7 mouse cellular contexts compared by ENCODE assay signal in genomic region chr6:114901921-114902320, GRCm38 (mm10).
DNase-seq lines count a peak whose midpoint lies in the region; ATAC-seq and TF ChIP-seq lines count a peak whose summit lies in the region.

No protein-coding gene starts in this region.

- H3K27me3 ChIP-seq in lung, embryonic 14.5 days (ENCODE audit: insufficient read depth, low read length) = no peaks in the 10 kb centered on the region
- H3K27me3 ChIP-seq in forebrain, embryonic 15.5 days = no peaks in the 10 kb centered on the region
- H3K27me3 ChIP-seq in limb, embryonic 14.5 days (ENCODE audit: control insufficient read depth, insufficient read depth, low read length) = no peaks in the 10 kb centered on the region
- no peaks in the 10 kb centered on the region for H3K27me3 ChIP-seq in stomach, embryonic 15.5 days (replicated peaks)

- peak overlapping the region; percentile 41 for H3K4me2 ChIP-seq in lung, embryonic 14.5 days
- H3K4me2 ChIP-seq in forebrain, embryonic 15.5 days (replicated peaks) = no peak overlapping the region
- H3K4me2 ChIP-seq in limb, embryonic 14.5 days (replicated peaks; ENCODE audit: low read depth, low read length, severe bottlenecking) = peak overlapping the region; percentile 16; the same call in 1 of the 2 replicates
- H3K4me2 ChIP-seq in stomach, embryonic 15.5 days = peak overlapping the region; percentile 34

- H3K36me3 ChIP-seq in lung, embryonic 14.5 days (ENCODE audit: insufficient read depth) = peaks cover 18% of the 10 kb centered on the region; the same call in 1 of the 2 replicates
- no peaks in the 10 kb centered on the region for H3K36me3 ChIP-seq in forebrain, embryonic 15.5 days
- peaks cover 7% of the 10 kb centered on the region for H3K36me3 ChIP-seq in limb, embryonic 14.5 days (ENCODE audit: control insufficient read depth, insufficient read depth, low read length)
- H3K36me3 ChIP-seq in stomach, embryonic 15.5 days = no peaks in the 10 kb centered on the region

- peak overlapping the region; percentile 89 for H3K27ac ChIP-seq in lung, embryonic 14.5 days (ENCODE audit: low read depth)
- peak overlapping the region; percentile 38 for H3K27ac ChIP-seq in forebrain, embryonic 15.5 days (replicated peaks)
- H3K27ac ChIP-seq in limb, embryonic 14.5 days (replicated peaks; ENCODE audit: low read depth, low read length) = peak overlapping the region; percentile 55; the same call in 1 of the 2 replicates
- peak overlapping the region; percentile 78 for H3K27ac ChIP-seq in stomach, embryonic 15.5 days

- no peaks in the 10 kb centered on the region for H3K9me3 ChIP-seq in lung, embryonic 14.5 days (ENCODE audit: low read depth, low read length)
- H3K9me3 ChIP-seq in forebrain, embryonic 15.5 days = no peaks in the 10 kb centered on the region
- no peaks in the 10 kb centered on the region for H3K9me3 ChIP-seq in limb, embryonic 14.5 days (ENCODE audit: control insufficient read depth, low read length)
- no peaks in the 10 kb centered on the region for H3K9me3 ChIP-seq in stomach, embryonic 15.5 days

- peaks cover 63% of the 10 kb centered on the region for H3K4me1 ChIP-seq in lung, embryonic 14.5 days (ENCODE audit: insufficient read depth)
- peaks cover 67% of the 10 kb centered on the region for H3K4me1 ChIP-seq in forebrain, embryonic 15.5 days
- peaks cover 54% of the 10 kb centered on the region for H3K4me1 ChIP-seq in limb, embryonic 14.5 days (ENCODE audit: control insufficient read depth, insufficient read depth, low read length)
- H3K4me1 ChIP-seq in stomach, embryonic 15.5 days = peaks cover 50% of the 10 kb centered on the region

- DNase-seq in lung, embryonic 14.5 days = peak; percentile 62
- DNase-seq in lung, postnatal 36 days = no peak
- no peak for DNase-seq in limb, embryonic 14.5 days (ENCODE audit: low spot score)
- DNase-seq in thymus, postnatal 25 days = no peak
- DNase-seq in layer of hippocampus, postnatal 14 days (ENCODE audit: low spot score in 2 of 2) = no peak

- H3K9ac ChIP-seq in lung, embryonic 14.5 days = peak overlapping the region; percentile 47
- no peak overlapping the region for H3K9ac ChIP-seq in forebrain, embryonic 15.5 days (replicated peaks)
- peak overlapping the region; percentile 28 for H3K9ac ChIP-seq in limb, embryonic 14.5 days (ENCODE audit: low read depth, low read length, severe bottlenecking)
- no peak overlapping the region for H3K9ac ChIP-seq in stomach, embryonic 15.5 days

- TF ChIP-seq POLR2A in limb, embryonic 14.5 days (IDR thresholded peaks at IDR 0.05; ENCODE audit: borderline replicate concordance, extremely low read depth, insufficient read depth, insufficient read length) = no peak

- H3K4me3 ChIP-seq in lung, embryonic 14.5 days (ENCODE audit: low read depth, low read length) = no peak overlapping the region
- no peak overlapping the region for H3K4me3 ChIP-seq in forebrain, embryonic 15.5 days
- no peak overlapping the region for H3K4me3 ChIP-seq in limb, embryonic 14.5 days (replicated peaks; ENCODE audit: low read length)
- no peak overlapping the region for H3K4me3 ChIP-seq in stomach, embryonic 15.5 days (replicated peaks)

- TF ChIP-seq CTCF in lung, embryonic 14.5 days (IDR thresholded peaks at IDR 0.05; ENCODE audit: low read depth) = no peak

- peak; percentile 50 for ATAC-seq in lung, embryonic 14.5 days (ENCODE audit: insufficient read depth)
- ATAC-seq in forebrain, embryonic 15.5 days (replicated peaks) = 0 out of 2 replicates have a peak, but pooled peaks have one; percentile 17
- ATAC-seq in limb, embryonic 14.5 days (ENCODE audit: low FRiP score, low read depth) = no peak
- ATAC-seq in stomach, embryonic 15.5 days (ENCODE audit: insufficient read depth, low FRiP score, low read depth) = no peak

- 8% methylated on average over 4 of the region's 4 CpGs for WGBS in lung, embryonic 14.5 days
- 21% methylated on average over 4 of the region's 4 CpGs for WGBS in forebrain, embryonic 15.5 days
- WGBS in limb, embryonic 14.5 days = 17% methylated on average over 4 of the region's 4 CpGs
- 34% methylated on average over 4 of the region's 4 CpGs for WGBS in stomach, embryonic 15.5 days

Comparison
In these comparisons a context has a peak if more than half of its experiments do, and no peak if none do; other contexts are left out.
1. ATAC-seq: peak in lung, embryonic 14.5 days (single experiment) and forebrain, embryonic 15.5 days (single experiment); none in limb, embryonic 14.5 days (single experiment) and stomach, embryonic 15.5 days (single experiment).
2. H3K27ac ChIP-seq: peak in every context shown above with its lines; median percentile 89 in lung, embryonic 14.5 days; 78 in stomach, embryonic 15.5 days; 55 in limb, embryonic 14.5 days; 38 in forebrain, embryonic 15.5 days.
3. H3K9ac ChIP-seq: peak in lung, embryonic 14.5 days (single experiment) and limb, embryonic 14.5 days (single experiment); none in forebrain, embryonic 15.5 days (single experiment) and stomach, embryonic 15.5 days (single experiment).